Mouse (Mus musculus) MEL (cell line): Measurements from ENCODE around the gene Olfr1152. TPM values are rescaled to one million over a fixed set of nuclear protein-coding genes. Genes with fewer than 3 reads are reported as not detected.

Experiments
- DNase-seq: peaks from one replicate; pipeline ENCODE4 v3.0.0; 2011; ENCODE audit warnings: low read depth, low spot score
- H3K27ac ChIP-seq: 2 replicates; pipeline ENCODE4 v1.5.1; 2012; ENCODE audit warnings: low read depth, mild to moderate bottlenecking, control low read depth, low read length, moderate library complexity; ENCODE audit not compliant: control insufficient read depth
- H3K27me3 ChIP-seq, 2 experiments: fragments of 150-350 bp in 1 of 2; sonication (generic) in 1 of 2; 2 replicates each; pipeline ENCODE4 v1.6.1; 2012; ENCODE audit warnings: low read length in 2 of 2, mild to moderate bottlenecking in 2 of 2, improper control_type of control experiment in 1 of 2, moderate library complexity in 1 of 2; ENCODE audit not compliant: insufficient read depth in 2 of 2, control insufficient read depth in 1 of 2
- H3K36me3 ChIP-seq, 2 experiments: 2 replicates each; pipeline ENCODE4 v1.6.1; 2012 to 2014; ENCODE audit warnings: low read length in 2 of 2, improper control_type of control experiment in 1 of 2, inconsistent platforms in 1 of 2, mild to moderate bottlenecking in 1 of 2; ENCODE audit not compliant: insufficient read depth in 2 of 2, control insufficient read depth in 1 of 2
- H3K4me1 ChIP-seq, 2 experiments: fragments of 150-350 bp in 1 of 2; sonication (generic) in 1 of 2; 2 replicates each; pipeline ENCODE4 v1.6.1; 2012; ENCODE audit warnings: low read length in 2 of 2, improper control_type of control experiment in 1 of 2, mild to moderate bottlenecking in 1 of 2; ENCODE audit not compliant: insufficient read depth in 2 of 2, control insufficient read depth in 1 of 2
- H3K4me3 ChIP-seq, 2 experiments: fragments of 150-350 bp in 1 of 2; sonication (generic) in 1 of 2; 2 replicates each; pipeline ENCODE4 v1.5.1; 2012; ENCODE audit warnings: low read depth in 2 of 2, low read length in 2 of 2, mild to moderate bottlenecking in 2 of 2, moderate library complexity in 2 of 2, control low read depth in 1 of 2, improper control_type of control experiment in 1 of 2; ENCODE audit not compliant: control insufficient read depth in 1 of 2, insufficient read depth in 1 of 2
- H3K79me2 ChIP-seq: 2 replicates; pipeline ENCODE4 v1.6.1; 2012; ENCODE audit warnings: mild to moderate bottlenecking, low read length, moderate library complexity; ENCODE audit not compliant: control insufficient read depth, poor library complexity, insufficient read depth
- H3K9ac ChIP-seq: 2 replicates; pipeline ENCODE4 v1.6.1; 2012; ENCODE audit warnings: low read depth, mild to moderate bottlenecking, control low read depth, low read length, moderate library complexity; ENCODE audit not compliant: control insufficient read depth, poor library complexity, severe bottlenecking
- H3K9me3 ChIP-seq: fragments of 150-350 bp; sonication (generic); replicated peaks from 2 replicates; pipeline ENCODE4 v1.6.1; 2012; ENCODE audit warnings: mild to moderate bottlenecking, low read length, improper control_type of control experiment, moderate library complexity; ENCODE audit not compliant: insufficient read depth
- BHLHE40 ChIP-seq: IDR thresholded peaks from 2 replicates; pipeline ENCODE4 v1.6.1; 2012; ENCODE audit warnings: low read depth, mild to moderate bottlenecking, inconsistent platforms, low read length, improper control_type of control experiment, borderline replicate concordance
- E2F4 ChIP-seq: IDR thresholded peaks from 2 replicates; pipeline ENCODE4 v1.6.1; 2011; ENCODE audit warnings: low read depth, low read length, improper control_type of control experiment, borderline replicate concordance
- ELF1 ChIP-seq: IDR thresholded peaks from 2 replicates; pipeline ENCODE4 v1.6.1; 2014; ENCODE audit warnings: low read depth, mild to moderate bottlenecking, inconsistent platforms, low read length, improper control_type of control experiment, moderate library complexity
- MAFK ChIP-seq: IDR thresholded peaks from 2 replicates; pipeline ENCODE4 v1.6.1; 2011; ENCODE audit warnings: low read depth, mild to moderate bottlenecking, low read length, improper control_type of control experiment, borderline replicate concordance
- MXI1 ChIP-seq: IDR thresholded peaks from 2 replicates; pipeline ENCODE4 v1.6.1; 2011; ENCODE audit warnings: mild to moderate bottlenecking, low read depth, low read length, improper control_type of control experiment
- NELFE ChIP-seq: IDR thresholded peaks from 2 replicates; pipeline ENCODE4 v1.6.1; 2011; ENCODE audit warnings: low read depth, low read length, improper control_type of control experiment
- NRF1 ChIP-seq: IDR thresholded peaks from 2 replicates; pipeline ENCODE4 v1.6.1; 2014; ENCODE audit warnings: low read depth, mild to moderate bottlenecking, inconsistent platforms, low read length, improper control_type of control experiment, moderate library complexity; ENCODE audit not compliant: poor library complexity, insufficient read depth, severe bottlenecking
- POLR2A ChIP-seq, 2 experiments: IDR thresholded peaks; 2 replicates each; pipeline ENCODE4 v1.6.1; 2011 to 2012; ENCODE audit warnings: low read length in 2 of 2, mild to moderate bottlenecking in 2 of 2, control low read depth in 1 of 2, improper control_type of control experiment in 1 of 2, low read depth in 1 of 2, moderate library complexity in 1 of 2; ENCODE audit not compliant: control insufficient read depth in 1 of 2, insufficient read depth in 1 of 2, poor library complexity in 1 of 2
- POLR2AphosphoS2 ChIP-seq: IDR thresholded peaks from 2 replicates; pipeline ENCODE4 v1.6.1; 2011; ENCODE audit warnings: low read length, improper control_type of control experiment
- RAD21 ChIP-seq: IDR thresholded peaks from 2 replicates; pipeline ENCODE4 v1.6.1; 2011; ENCODE audit warnings: mild to moderate bottlenecking, low read depth, low read length, improper control_type of control experiment
- SIN3A ChIP-seq: IDR thresholded peaks from 2 replicates; pipeline ENCODE4 v1.6.1; 2012; ENCODE audit warnings: low read length, improper control_type of control experiment, inconsistent platforms
- TAL1 ChIP-seq: IDR thresholded peaks from 2 replicates; pipeline ENCODE4 v1.6.1; 2012; ENCODE audit warnings: mild to moderate bottlenecking, inconsistent platforms, low read length, moderate library complexity, mixed read lengths
- USF2 ChIP-seq, 2 experiments: IDR thresholded peaks; 2 replicates each; pipeline ENCODE4 v1.6.1; 2011 to 2012; ENCODE audit warnings: improper control_type of control experiment in 2 of 2, low read length in 2 of 2, borderline replicate concordance in 1 of 2, inconsistent platforms in 1 of 2, low read depth in 1 of 2, mild to moderate bottlenecking in 1 of 2; ENCODE audit not compliant: insufficient read depth in 1 of 2
- ZKSCAN1 ChIP-seq: IDR thresholded peaks from 2 replicates; pipeline ENCODE4 v1.6.1; 2012; ENCODE audit warnings: low read depth, mild to moderate bottlenecking, inconsistent platforms, low read length, improper control_type of control experiment, moderate library complexity
- polyA plus RNA-seq, 2 experiments: library from polyadenylated mRNA; stranded (reverse) in 1 of 2; unstranded in 1 of 2; fragments of >175 nt in 1 of 2; fragments of >200 nt in 1 of 2; gene quantifications; 2 replicates each; pipeline versions ENCODE4 v1.2.1 to v1.2.4; 2012; ENCODE audit warnings: low replicate concordance in 2 of 2, low read depth in 1 of 2; ENCODE audit not compliant: insufficient read length in 2 of 2, insufficient read depth in 1 of 2, missing spikeins in 1 of 2
- total RNA-seq: library from RNA; depleted of rRNA; stranded (reverse); fragments of 300-350 nt; gene quantifications from 2 replicates; pipeline ENCODE4 v1.2.3, GENCODE M21; 2012

Olfr1152 gene
- total and polyA plus RNA-seq, 3 experiments, result 0.01 TPM; not detected in 2

- Histone ChIP-seq H3K9ac (no peak within 1 kb of the TSS), H3K27me3 (no peaks in the 10 kb centered on the region), H3K27ac (no peak within 1 kb of the TSS), H3K4me1 (no peaks in the 10 kb centered on the region), H3K36me3 (no peaks in the 10 kb centered on the region), H3K9me3 (no peaks in the 10 kb centered on the region), H3K79me2 (no peaks in the 10 kb centered on the region), H3K4me3 (no peak within 1 kb of the TSS)
- TF ChIP-seq POLR2A (IDR thresholded peaks at IDR 0.05; ENCODE audit: control insufficient read depth in 1 of 2, insufficient read depth in 1 of 2, low read depth in 1 of 2, low read length in 2 of 2, poor library complexity in 1 of 2), result no peak
- TF ChIP-seq MXI1, result no peak
- no peak for TF ChIP-seq BHLHE40
- no peak for TF ChIP-seq NELFE
- DNase-seq, result no peak
Observed at GRCm38 (mm10) chr2:87843693-87844092, 22.6 kb upstream of the Olfr1152 start, which contains the start of gene Olfr1150-ps1. TSS of gene Olfr1150-ps1 (plus strand) at chr2:87843993.

DNA sequence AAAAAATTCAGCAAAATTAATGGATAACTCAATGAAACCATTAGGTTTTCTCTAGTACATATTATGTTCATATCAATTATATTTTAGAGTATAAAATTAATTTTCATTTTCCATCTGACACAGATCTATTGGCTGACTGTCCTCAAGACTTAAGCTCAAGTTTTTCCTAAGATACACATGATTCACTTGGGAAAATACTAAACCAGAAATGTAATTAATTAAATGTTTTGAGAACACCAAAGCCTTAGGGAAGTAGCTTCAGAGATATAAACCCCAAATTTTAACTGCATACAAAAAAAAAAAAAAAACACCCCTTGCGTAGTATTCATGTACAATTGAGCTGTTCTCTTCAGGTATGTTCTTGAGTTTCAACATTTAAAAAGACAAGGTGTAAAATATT, 10.7 kb upstream of the Olfr1152 start, which contains the start of gene Olfr1151:
Olfr1151 (plus strand) TSS at position 301 of the 400 bp plus-strand sequence.
- no peaks in the 10 kb centered on the region for H3K4me1 ChIP-seq
- TF ChIP-seq ZKSCAN1 (no peak), NRF1 (no peak), E2F4 (no peak)
- DNase-seq, result no peak
- H3K4me3 ChIP-seq, result no peak within 1 kb of the TSS
- no peaks in the 10 kb centered on the region for H3K79me2 ChIP-seq
- H3K36me3 ChIP-seq, result no peaks in the 10 kb centered on the region
- no peak within 1 kb of the TSS for H3K27ac ChIP-seq
- H3K27me3 ChIP-seq, result no peaks in the 10 kb centered on the region
- no peaks in the 10 kb centered on the region for H3K9me3 ChIP-seq
- no peak within 1 kb of the TSS for H3K9ac ChIP-seq

DNA sequence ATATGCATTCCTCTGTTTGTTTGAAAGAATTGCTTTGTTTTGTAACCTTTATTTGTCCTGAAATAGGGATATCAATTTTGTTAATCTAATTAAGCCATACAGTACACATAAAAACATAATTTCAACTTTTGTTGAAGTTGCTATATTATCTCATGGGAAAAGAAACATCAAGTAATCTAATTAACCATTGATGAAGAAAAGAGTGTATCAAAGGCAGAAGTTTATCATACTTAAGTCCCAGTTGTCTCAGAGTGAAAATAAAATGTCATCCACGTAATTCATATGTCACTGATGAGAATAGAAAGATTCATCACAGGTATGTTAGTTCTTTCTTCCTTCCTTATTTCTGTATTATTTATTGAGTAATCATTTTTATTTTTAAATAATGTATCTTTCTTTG, 28.4 kb downstream of the Olfr1152 start, which contains the start of gene Olfr1153:
Olfr1153 (plus strand) TSS at position 301 of the 400 bp plus-strand sequence.
- H3K27ac ChIP-seq, result no peak within 1 kb of the TSS
- DNase-seq, result no peak
- no peaks in the 10 kb centered on the region for H3K27me3 ChIP-seq
- no peak for TF ChIP-seq POLR2AphosphoS2
- no peak for TF ChIP-seq MAFK
- no peak for TF ChIP-seq SIN3A
- TF ChIP-seq RAD21, result no peak
- no peak for TF ChIP-seq TAL1
- no peak for TF ChIP-seq ELF1
- no peak for TF ChIP-seq USF2 (IDR thresholded peaks at IDR 0.05; ENCODE audit: borderline replicate concordance in 1 of 2, insufficient read depth in 1 of 2, low read depth in 1 of 2, low read length in 2 of 2)
- H3K9me3 ChIP-seq, result no peaks in the 10 kb centered on the region
- no peaks in the 10 kb centered on the region for H3K4me1 ChIP-seq
- H3K36me3 ChIP-seq, result no peaks in the 10 kb centered on the region
- H3K79me2 ChIP-seq, result no peaks in the 10 kb centered on the region
- no peak within 1 kb of the TSS for H3K4me3 ChIP-seq
- no peak within 1 kb of the TSS for H3K9ac ChIP-seq
